Mouse (Mus musculus) cerebellum, adult 2 months (tissue): Measurements from ENCODE around the gene Gm9970.

Experiments used
- CTCF ChIP-seq: fragments of 200-500 bp; IDR thresholded peaks from 2 replicates; pipeline ENCODE4 v1.5.1; 2011; ENCODE audit warnings: low read depth, mild to moderate bottlenecking, control low read depth, low read length, moderate library complexity, borderline replicate concordance; ENCODE audit not compliant: insufficient read depth
- POLR2A ChIP-seq: fragments of 200-500 bp; IDR thresholded peaks from 2 replicates; pipeline ENCODE4 v1.6.1; 2011; ENCODE audit warnings: low read length, control low read depth, borderline replicate concordance; ENCODE audit not compliant: insufficient read depth

DNA sequence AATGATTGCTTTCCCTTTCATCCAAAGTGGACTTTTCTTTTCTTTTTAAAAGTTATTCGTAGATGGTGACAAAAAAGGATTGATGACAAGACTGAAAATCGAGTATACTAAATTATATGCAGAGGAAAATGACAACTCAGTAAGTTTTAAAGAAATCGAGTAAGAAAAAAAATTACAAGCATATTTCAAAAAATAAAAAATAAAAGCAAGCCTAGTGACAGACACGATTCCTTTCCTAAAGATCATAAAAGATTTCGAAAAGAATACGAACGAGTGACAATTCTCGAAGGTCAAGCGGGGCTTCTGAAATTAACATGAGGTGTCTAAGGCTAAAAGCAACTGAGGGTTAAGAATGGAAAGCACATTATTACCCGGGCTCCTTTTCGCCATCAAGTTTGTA, 21.6 kb downstream of the Gm9970 start:
- TF ChIP-seq POLR2A = no peak
- no peak for TF ChIP-seq CTCF
